Mouse (Mus musculus) gonadal fat pad, adult 2 months (tissue): ENCODE data around the gene Btbd35f15. TPM values are rescaled to one million over a fixed set of nuclear protein-coding genes. Genes with fewer than 3 reads are reported as not detected.
"Not testable (repeated sequence)": the region's sequence is repeated elsewhere in the genome, so short reads cannot be mapped to it uniquely, and the experiment has no call there.

Source experiments
- DNase-seq: peaks from one replicate; pipeline ENCODE4 v3.0.0-alpha.2; 2012; ENCODE audit warnings: low read depth
- polyA plus RNA-seq: library from polyadenylated mRNA; depleted of rRNA; stranded (reverse); fragments of >200 nt; gene quantifications from 2 replicates; pipeline ENCODE4 v1.2.3, GENCODE M21; 2012; rRNA removed

Gene Btbd35f15
- polyA plus RNA-seq, result not detected in 2 replicates

DNA sequence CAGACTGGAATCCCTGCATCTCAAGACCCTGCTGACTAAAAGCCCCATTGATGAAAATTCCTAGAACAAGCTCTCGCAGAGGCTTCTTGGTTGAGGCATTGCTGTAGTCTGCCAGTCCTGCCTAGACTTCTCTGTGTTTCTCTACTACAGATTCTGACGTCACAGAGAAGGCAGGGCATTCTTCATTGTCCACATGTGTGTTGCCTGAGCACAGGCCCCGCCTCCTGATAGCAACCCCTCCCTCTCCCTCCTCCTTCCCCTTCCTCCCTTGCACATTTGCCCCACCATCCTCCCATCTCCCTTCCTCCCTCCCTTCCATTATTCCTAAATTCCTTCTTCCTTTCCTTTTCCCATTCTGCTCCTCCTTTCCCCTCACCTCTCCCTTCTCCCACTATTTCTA is at the start of gene Btbd35f15:
Gene Btbd35f15 (minus strand): TSS at position 101 of the 400 bp plus-strand sequence.
- DNase-seq, result not testable (repeated sequence)

Other genes with a start within 250 kb of the Btbd35f15 start
- gene Btbd35f13, start 79.9 kb upstream of the Btbd35f15 start, polyA plus RNA-seq, result not detected in 2 replicates
- gene Btbd35f14, start 125.0 kb upstream of the Btbd35f15 start, polyA plus RNA-seq, result not detected in 2 replicates